Mouse (Mus musculus) layer of hippocampus, adult 2 months (tissue): ENCODE data around the gene Ostf1. TPM values are rescaled to one million over a fixed set of nuclear protein-coding genes. Genes with fewer than 3 reads are reported as not detected.

Source experiments
- DNase-seq, 2 experiments: peaks; one replicate each; pipeline ENCODE4 v3.0.0; 2022; ENCODE audit warnings: low spot score in 2 of 2
- H3K27ac ChIP-seq: fragments of 200-600 bp; 2 replicates; pipeline ENCODE4 v1.8.1; 2022
- H3K4me3 ChIP-seq: fragments of 200-600 bp; 2 replicates; pipeline ENCODE4 v1.8.1; 2022; ENCODE audit warnings: mild to moderate bottlenecking
- CTCF ChIP-seq: fragments of 200-600 bp; conservative IDR thresholded peaks from 2 replicates; pipeline ENCODE4 v1.8.1; 2022; ENCODE audit warnings: antibody characterized with exemption, mild to moderate bottlenecking, moderate library complexity
- long read RNA-seq, 2 experiments: library from polyadenylated mRNA; stranded (forward); transcript quantifications; one replicate each; pipeline ENCODE4 v2.0.0; 2021; ENCODE audit warnings: borderline mapping rate in 2 of 2
- total RNA-seq, 2 experiments: library from RNA; stranded (reverse); gene quantifications; 2 replicates each; pipeline ENCODE4 v1.2.3; 2021

The Ostf1 gene
- total RNA-seq = 10 to 100 TPM; 28.1 to 28.9 TPM
- long read RNA-seq, experiment 1, transcript Ostf1-201 (10 exons, 2,726 nt) = major isoform, 27 of 30 reads
- long read RNA-seq, experiment 1, partial matches to known transcripts = 2 of 30 reads
- long read RNA-seq, experiment 1, other reads (novel, unspliced or antisense) = 1 of 30 reads
- long read RNA-seq, experiment 2, transcript Ostf1-201 (10 exons, 2,726 nt) = major isoform, 35 of 36 reads
- long read RNA-seq, experiment 2, partial matches to known transcripts = 1 of 36 reads
- long read RNA-seq, experiment 2, other reads (novel, unspliced or antisense) = 0 of 36 reads

DNA sequence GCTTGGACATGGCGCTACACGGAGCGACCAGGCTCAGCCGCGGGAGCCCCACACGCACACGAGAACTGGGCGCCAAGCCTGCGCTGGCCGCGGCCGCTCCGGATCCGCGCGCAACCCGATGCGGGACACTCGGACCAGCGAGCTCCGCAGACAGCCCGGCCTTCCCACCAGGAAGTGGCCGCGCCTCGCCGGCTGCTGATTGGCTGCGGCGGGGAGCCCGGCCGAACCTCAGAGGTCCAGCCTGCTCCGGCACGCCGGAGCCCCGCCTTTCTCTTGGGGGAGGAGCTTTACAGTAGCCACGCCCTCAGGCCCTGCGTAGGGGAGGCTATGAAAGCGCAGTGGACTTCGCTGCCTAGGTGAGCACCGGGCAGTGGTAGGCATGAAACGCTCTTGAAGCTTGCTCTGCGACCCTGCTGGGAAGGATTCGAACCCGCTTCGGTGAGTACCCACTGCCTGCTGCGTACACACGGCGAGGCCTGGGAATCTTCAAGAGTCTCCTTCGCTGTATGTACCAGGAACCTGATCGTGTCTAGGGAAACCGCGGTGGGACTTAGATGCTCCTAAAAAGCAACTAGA is at the start of gene Ostf1, which contains the start of gene Nmrk1:
TSS of gene Ostf1 (minus strand) at position 180 of the 576 bp plus-strand sequence.
TSS of gene Nmrk1 (plus strand) at position 307 of the 576 bp plus-strand sequence.
- H3K4me3 ChIP-seq = peak within 1 kb of the TSS; percentile 98
- peak; percentile 94 for DNase-seq
- peak within 1 kb of the TSS; percentile 81 for H3K27ac ChIP-seq
- TF ChIP-seq CTCF = no peak

DNA sequence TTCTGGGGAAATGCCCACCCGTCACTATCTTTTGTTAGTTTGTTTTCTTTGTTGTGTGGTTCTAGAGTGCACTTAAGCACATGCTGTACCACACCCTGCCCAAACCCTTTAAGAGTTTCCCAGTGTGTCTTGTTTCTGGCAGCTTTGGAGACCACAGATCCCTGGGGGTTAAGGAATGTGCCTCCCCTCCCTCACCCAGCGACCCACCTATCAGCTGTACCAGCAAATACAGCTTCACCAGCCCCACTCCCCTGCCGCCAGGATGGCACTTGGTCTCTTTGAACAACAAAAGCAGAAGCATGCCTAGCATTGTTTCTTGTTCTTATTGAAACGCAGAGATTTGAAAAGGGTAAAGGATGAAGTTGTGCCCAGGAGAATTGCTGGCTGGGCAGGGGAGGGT is 41.5 kb upstream of the Ostf1 start:
- no peak for DNase-seq
- TF ChIP-seq CTCF = no peak
- no peak overlapping the region; the same call in 1 of the 2 replicates for H3K4me3 ChIP-seq

DNA sequence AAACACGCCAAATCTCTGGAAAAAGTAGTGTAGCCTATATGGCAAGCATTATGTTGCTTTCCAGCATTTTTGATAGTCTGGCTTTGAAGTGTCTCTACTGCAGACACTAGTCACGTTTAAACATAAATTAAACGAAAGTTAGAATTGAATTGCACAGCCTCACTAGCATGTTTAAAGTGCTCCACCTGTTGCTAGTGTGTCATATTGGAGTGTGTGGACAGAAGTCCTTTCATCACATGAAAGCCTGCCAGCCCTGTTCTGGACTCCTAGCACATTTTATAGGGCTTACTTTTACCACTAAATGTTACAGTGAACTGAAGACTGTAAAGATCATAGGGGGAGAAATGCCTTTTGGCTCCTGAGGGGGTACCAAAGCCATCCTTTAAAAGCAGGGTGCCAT is 40.9 kb upstream of the Ostf1 start:
- H3K27ac ChIP-seq = no peak overlapping the region
- H3K4me3 ChIP-seq = peak overlapping the region; percentile 73; the same call in 1 of the 2 replicates
- TF ChIP-seq CTCF = no peak
- no peak for DNase-seq

More for the DNA sequence above, 41.5 kb upstream of the Ostf1 start:
- H3K27ac ChIP-seq = no peak overlapping the region

DNA sequence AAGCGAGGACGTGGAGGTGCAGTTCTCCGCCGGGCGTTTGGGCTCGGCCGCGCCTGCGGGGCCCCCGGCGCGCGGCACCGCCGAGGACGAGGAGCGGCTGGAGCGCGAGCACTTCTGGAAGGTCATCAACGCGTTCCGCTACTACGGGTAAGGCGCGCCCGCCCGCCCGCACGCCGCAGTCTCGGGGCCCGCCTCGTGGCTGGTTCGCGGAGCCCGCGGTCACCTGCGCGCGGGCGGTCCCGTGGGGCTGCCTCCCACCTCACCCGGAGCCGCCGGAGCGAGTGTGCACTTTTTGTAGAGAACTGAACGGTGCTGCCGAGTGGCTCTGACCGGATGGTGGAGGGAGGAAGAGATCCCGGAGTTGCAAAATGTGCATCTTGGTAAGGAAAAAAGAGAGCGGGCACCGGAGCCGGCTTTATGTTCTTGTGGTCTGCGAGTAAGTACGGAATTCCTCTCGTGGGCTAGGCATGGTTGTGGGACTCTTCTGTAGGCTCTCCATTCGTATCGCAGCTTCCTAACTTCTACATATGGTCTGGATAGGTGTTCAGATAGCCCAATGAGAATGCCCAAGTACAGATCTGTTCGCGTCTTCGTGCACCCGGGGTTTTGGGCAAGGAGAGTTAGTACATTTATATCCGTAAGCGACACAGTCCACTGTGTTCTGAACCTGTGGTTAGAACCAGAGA is 39.6 kb upstream of the Ostf1 start:
- peak overlapping the region; percentile 86 for H3K27ac ChIP-seq
- TF ChIP-seq CTCF = no peak
- peak; percentile 14 to 45 for DNase-seq
- H3K4me3 ChIP-seq = peak overlapping the region; percentile 73

DNA sequence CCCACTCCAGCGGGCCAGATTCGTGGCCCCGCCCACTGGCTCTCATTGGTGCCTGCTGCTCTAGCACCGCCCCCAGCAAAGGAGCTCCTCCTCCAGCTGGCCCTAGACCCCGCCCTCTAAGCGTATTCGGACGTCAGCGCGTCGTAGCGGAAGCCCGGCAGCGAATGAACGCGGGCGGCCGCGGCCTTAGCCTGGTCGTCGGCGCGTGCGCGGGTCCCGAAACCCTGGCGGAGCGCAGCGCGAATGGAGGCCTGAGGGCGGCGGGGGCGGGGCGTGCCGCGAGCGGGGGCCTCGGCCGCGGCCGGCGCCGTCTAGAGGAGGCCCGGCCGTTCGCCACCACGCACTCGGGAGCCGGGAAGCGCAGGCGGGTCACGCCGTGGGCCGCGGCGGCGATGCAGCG is 39.0 kb upstream of the Ostf1 start, which contains the start of gene Carnmt1:
TSS of gene Carnmt1 (plus strand) at position 157 of the 400 bp plus-strand sequence.
- Histone ChIP-seq H3K27ac (peak within 1 kb of the TSS; percentile 86), H3K4me3 (peak within 1 kb of the TSS; percentile 73)
- DNase-seq = peak; percentile 98
- no peak; the same call in 1 of the 2 replicates for TF ChIP-seq CTCF

DNA sequence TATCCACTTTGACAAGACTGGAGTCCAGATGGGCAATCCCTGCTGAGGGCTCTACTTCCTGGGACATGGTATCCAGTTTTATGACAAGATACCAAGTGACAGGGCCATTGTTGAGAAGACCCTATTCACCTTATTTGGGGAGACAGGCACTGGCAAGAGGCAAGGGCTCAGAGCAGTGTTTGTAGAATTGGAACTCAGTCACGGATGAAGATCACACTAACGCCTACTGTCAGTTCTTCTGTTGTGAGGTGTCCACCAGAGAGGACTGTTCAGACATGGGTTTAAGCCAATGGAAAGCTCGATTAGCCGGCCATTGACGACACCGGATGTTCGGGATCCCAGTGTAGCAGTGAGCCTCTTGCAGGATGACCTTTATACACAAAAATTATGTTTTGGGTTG is 37.9 kb upstream of the Ostf1 start:
- DNase-seq = no peak
- Histone ChIP-seq H3K4me3 (no peak overlapping the region), H3K27ac (no peak overlapping the region)
- no peak for TF ChIP-seq CTCF

DNA sequence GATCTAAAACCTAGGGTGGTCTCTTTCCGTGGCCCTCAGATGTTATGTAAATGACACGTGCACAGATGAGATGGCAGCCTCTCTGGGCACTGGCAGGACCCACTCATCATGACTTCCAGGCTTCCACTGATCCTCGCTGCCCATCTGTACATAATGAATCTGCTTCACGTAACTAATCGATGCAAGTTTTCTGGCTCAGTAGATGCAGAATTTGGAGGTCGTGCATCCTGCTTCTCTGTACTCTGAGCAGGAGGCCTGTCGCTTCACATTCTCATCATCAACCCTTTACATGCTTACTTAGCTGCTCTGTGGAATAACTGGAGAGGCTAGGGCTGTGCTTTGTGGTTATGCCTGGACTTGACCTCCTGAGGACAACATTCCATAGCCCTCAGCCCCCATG is 35.3 kb upstream of the Ostf1 start:
- TF ChIP-seq CTCF = no peak
- DNase-seq = no peak
- Histone ChIP-seq H3K27ac (no peak overlapping the region), H3K4me3 (no peak overlapping the region)

DNA sequence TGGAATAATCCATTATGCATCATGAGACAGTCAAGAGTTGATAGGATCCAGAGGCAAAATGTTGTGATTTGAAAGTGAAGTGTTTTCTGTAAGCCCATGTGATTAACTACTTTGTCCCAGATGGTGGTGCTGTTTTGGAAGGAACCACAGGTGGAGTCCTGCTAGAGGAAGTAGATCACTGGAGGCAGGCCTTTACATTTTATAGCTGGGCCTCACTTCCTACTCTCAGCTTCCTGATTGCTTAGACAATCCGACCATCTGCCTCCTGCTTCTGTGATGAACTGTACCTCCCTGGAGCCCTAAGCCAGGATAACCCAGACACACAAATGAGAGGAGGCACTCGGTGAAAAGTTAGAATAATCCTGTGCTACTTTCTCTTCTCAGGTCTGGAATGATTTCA is 32.3 kb upstream of the Ostf1 start:
- TF ChIP-seq CTCF = no peak
- Histone ChIP-seq H3K27ac (no peak overlapping the region), H3K4me3 (no peak overlapping the region)
- no peak for DNase-seq

DNA sequence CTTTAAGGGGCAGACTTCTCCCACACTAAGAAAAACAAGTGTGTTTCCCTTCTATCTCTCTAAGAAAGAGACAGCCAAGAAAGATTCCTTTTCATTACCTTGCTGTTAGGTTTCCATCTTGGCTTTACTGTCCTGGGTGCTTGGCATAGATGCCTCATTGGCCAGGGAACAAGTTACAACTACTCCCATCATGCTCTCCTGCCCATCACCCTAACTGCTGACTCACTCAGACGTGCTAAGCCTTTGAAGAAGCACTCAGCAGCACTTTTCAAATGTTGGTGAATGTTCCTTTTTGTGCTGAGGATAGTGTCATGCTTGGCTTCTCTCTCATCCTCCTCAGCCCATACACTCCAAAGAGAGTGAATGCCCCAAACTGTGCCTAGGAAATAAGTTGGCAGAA is 30.1 kb upstream of the Ostf1 start:
- H3K27ac ChIP-seq = no peak overlapping the region
- TF ChIP-seq CTCF = no peak
- no peak for DNase-seq
- H3K4me3 ChIP-seq = no peak overlapping the region

DNA sequence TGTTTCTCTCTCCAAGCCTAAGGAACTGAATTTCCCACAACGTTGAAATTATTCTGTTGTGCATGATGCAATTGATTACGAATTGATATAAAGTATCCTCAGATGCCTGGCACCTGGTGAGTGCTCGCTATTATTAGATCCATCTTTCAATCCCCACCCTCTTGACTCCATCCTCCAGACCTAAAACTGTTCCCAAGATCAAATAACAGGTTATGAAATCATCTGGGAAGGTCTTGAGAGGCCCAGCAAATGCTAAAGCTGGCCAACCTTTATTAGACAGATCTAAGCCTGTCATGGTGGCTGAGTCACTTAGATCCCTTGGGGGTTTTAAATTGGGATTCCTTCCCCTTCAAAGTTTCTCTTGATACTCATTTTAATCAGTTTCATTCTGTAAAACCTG is 28.8 kb upstream of the Ostf1 start:
- H3K4me3 ChIP-seq = no peak overlapping the region
- H3K27ac ChIP-seq = no peak overlapping the region
- no peak for TF ChIP-seq CTCF
- no peak for DNase-seq

DNA sequence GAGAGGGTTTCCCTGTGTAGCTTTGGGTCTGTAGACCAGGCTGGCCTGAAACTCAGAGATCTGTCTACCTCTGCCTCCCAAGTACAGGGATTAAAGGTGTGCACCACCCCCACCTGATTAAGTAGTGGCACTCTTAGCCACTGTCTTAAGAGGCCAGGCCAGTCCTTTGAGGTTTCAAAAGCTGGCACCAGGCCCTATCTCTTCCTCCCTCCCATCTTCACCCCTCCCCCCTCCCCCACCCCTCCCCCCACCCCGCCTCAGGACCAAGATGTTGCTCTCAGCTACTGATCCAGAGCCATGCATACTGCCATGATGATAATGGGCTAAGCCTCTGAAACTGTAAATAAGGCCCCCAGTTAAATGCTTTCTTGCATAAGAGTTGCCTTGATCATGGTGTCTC is 27.7 kb upstream of the Ostf1 start:
- Histone ChIP-seq H3K4me3 (no peak overlapping the region), H3K27ac (no peak overlapping the region)
- DNase-seq = no peak
- TF ChIP-seq CTCF = no peak

DNA sequence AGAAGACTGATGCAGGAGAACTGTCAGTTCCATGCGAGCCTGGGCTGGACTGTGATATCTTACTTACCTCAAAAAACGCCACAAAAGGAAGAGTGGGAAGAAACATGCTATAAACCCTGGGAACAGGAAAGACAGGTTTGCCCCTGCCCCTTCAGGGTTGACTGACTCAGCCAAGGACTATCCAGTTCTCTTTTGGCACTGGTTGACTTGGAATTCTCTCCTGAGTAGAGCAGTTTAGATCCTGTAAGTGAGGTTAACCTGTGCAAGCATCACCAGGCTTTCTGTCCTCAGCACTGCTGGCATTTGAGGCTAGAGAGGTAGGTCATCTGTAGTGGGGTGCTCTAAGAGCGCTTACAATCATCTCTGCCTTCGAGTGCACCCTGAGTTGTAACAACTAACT is 26.9 kb upstream of the Ostf1 start:
- H3K27ac ChIP-seq = no peak overlapping the region
- H3K4me3 ChIP-seq = no peak overlapping the region
- no peak for TF ChIP-seq CTCF
- no peak for DNase-seq

DNA sequence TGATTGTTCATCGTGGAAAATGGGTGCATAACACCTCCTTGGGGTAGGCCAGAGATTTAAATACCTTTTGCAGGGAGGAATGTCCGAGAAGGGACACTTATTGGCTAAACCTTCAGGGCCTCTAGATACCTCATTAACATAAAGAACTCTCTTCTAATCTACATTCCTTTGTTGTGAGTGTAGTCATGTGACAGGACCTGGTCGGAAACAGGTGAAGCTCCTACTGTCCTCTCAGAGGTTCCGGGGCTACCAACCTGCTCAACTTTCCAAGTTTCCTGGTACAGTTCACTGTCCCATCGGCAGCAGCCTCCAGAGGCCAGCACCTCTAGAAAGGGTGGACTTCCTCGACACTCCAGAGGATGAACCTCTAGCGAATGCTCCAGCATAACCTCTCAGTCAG is 24.4 kb upstream of the Ostf1 start:
- H3K4me3 ChIP-seq = no peak overlapping the region
- no peak for DNase-seq
- no peak overlapping the region for H3K27ac ChIP-seq
- TF ChIP-seq CTCF = no peak
